Mouse (Mus musculus): Measurements from ENCODE around the gene Rps2. TPM values are rescaled to one million over a fixed set of nuclear protein-coding genes. Genes with fewer than 3 reads are reported as not detected.
"Not testable (repeated sequence)": the region's sequence is repeated elsewhere in the genome, so short reads cannot be mapped to it uniquely, and the experiment has no call there.

Gene Rps2
- 753 and 774 TPM in 2 replicates for polyA plus RNA-seq (2015; fragmentation: Nextera tagmentation; extraction: Ambion mirVana)

DNA sequence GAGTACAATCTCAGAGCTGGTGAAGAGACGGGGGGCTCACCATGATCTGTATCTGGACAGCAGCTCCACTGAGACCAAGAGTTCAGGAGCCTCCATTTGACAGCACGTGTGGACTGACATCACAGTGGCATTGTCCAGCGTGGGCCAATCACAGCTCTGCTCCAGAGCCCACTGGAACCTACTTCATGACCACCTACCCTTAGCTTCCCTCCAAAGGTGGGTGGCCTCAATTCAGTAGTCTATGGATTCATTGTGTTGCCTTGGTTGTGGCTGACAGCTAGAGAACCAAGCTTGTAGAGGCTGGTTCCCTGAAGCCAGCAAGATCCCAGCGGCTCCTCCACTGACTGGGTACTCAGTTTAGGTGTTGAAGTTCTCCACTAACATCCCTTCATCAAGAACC lies at the start of gene Rps2, which contains the start of gene Rnf151:
Gene Rps2 (plus strand): TSS at position 174 of the 400 bp plus-strand sequence.
Gene Rnf151 (minus strand): TSS at position 121 of the 400 bp plus-strand sequence.
- no peaks in the 10 kb centered on the region for H3K27me3 ChIP-seq
- ATAC-seq (ENCODE audit: low FRiP score, low read depth) = no peak
- H3K36me3 ChIP-seq = peaks cover 20% of the 10 kb centered on the region
- H3K4me2 ChIP-seq = peak within 1 kb of the TSS; percentile 70
- H3K27ac ChIP-seq (replicated peaks) = no peak within 1 kb of the TSS
- H3K9ac ChIP-seq = peak within 1 kb of the TSS; percentile 97; the same call in 1 of the 2 replicates
- H3K4me3 ChIP-seq = peak within 1 kb of the TSS; percentile 93
- no peaks in the 10 kb centered on the region for H3K9me3 ChIP-seq
- H3K4me1 ChIP-seq (replicated peaks) = peaks cover 32% of the 10 kb centered on the region
- 83% methylated on average over 4 of the region's 4 CpGs for WGBS

- not testable (repeated sequence) for H3K36me3 ChIP-seq, H3K9me3 ChIP-seq, H3K27me3 ChIP-seq
- H3K4me1 ChIP-seq (replicated peaks) = peaks cover 36% of the 10 kb centered on the region
- WGBS = 8% methylated on average over 15 of the region's 15 CpGs
- ATAC-seq (ENCODE audit: low FRiP score, low read depth) = peak; percentile 42
- H3K27ac ChIP-seq (replicated peaks) = peak overlapping the region; percentile 85
- H3K4me2 ChIP-seq = peak overlapping the region; percentile 73
- H3K4me3 ChIP-seq = peak overlapping the region; percentile 95
- H3K9ac ChIP-seq = peak overlapping the region; percentile 97
Measured at GRCm38 (mm10) chr17:24669214-24669544, 48.7 kb upstream of the Rps2 start.

GRCm38 (mm10) chr17:24669545-24670245 lies 48.2 kb upstream of the Rps2 start, which contains the start of gene Zfp598:
Gene Zfp598, plus strand, starts transcription at chr17:24669687.
- peak; percentile 97 for ATAC-seq (ENCODE audit: low FRiP score, low read depth)
- H3K36me3 ChIP-seq = no peaks in the 10 kb centered on the region
- peaks cover 36% of the 10 kb centered on the region for H3K4me1 ChIP-seq (replicated peaks)
- peak within 1 kb of the TSS; percentile 95 for H3K4me3 ChIP-seq
- H3K9me3 ChIP-seq = no peaks in the 10 kb centered on the region
- no peaks in the 10 kb centered on the region for H3K27me3 ChIP-seq
- H3K4me2 ChIP-seq = peak within 1 kb of the TSS; percentile 73
- peak within 1 kb of the TSS; percentile 97 for H3K9ac ChIP-seq
- under 1% methylated on average over 58 of the region's 80 CpGs for WGBS
- H3K27ac ChIP-seq (replicated peaks) = peak within 1 kb of the TSS; percentile 85

DNA sequence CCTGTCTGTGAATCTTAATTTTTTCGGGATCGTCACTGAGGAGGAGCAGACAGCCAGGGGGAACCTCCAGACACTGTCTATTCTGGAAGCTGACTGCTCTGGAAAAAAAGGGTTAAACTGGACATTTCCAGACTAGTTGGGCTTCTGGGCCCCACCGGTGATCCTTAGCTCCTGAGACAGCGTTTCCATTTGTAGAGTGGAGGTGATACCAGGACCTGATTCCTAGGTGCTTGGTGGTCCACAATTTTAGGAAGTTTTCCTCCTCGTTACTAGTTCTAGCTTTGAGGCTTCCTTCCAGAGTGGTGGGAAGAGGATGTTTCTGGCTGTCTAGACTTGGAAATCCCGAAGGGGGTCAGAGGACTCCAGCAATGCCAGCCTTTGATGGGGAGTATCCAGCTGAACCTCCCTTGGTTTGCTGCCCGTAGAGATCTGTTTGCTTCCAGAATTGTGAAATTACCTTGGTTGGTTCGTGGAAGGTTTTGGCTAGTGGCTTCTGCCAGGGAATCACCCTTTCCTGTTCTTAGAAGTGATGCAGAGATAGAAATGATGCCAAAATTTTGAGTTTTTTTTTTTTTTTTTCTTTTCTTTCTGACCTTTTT lies 47.6 kb upstream of the Rps2 start:
- WGBS = 13% methylated on average over 8 of the region's 8 CpGs
- Histone ChIP-seq H3K27ac (replicated peaks) (peak overlapping the region; percentile 85), H3K9me3 (no peaks in the 10 kb centered on the region), H3K4me3 (peak overlapping the region; percentile 95), H3K9ac (peak overlapping the region; percentile 97), H3K27me3 (no peaks in the 10 kb centered on the region), H3K36me3 (no peaks in the 10 kb centered on the region), H3K4me1 (replicated peaks) (peaks cover 36% of the 10 kb centered on the region), H3K4me2 (peak overlapping the region; percentile 73)
- ATAC-seq (ENCODE audit: low FRiP score, low read depth) = no peak

- H3K4me3 ChIP-seq = no peak overlapping the region
- no peaks in the 10 kb centered on the region for H3K36me3 ChIP-seq
- no peak overlapping the region for H3K27ac ChIP-seq (replicated peaks)
- H3K9ac ChIP-seq = 0 out of 2 replicates have a peak overlapping the region, but pooled peaks have one; percentile 97
- no peaks in the 10 kb centered on the region for H3K27me3 ChIP-seq
- H3K4me2 ChIP-seq = peak overlapping the region; percentile 73
- H3K9me3 ChIP-seq = no peaks in the 10 kb centered on the region
- ATAC-seq (ENCODE audit: low FRiP score, low read depth) = no peak
- WGBS = 79% methylated on average over 5 of the region's 5 CpGs
- H3K4me1 ChIP-seq (replicated peaks) = peaks cover 36% of the 10 kb centered on the region
Measured at GRCm38 (mm10) chr17:24671346-24671745, 46.6 kb upstream of the Rps2 start.

DNA sequence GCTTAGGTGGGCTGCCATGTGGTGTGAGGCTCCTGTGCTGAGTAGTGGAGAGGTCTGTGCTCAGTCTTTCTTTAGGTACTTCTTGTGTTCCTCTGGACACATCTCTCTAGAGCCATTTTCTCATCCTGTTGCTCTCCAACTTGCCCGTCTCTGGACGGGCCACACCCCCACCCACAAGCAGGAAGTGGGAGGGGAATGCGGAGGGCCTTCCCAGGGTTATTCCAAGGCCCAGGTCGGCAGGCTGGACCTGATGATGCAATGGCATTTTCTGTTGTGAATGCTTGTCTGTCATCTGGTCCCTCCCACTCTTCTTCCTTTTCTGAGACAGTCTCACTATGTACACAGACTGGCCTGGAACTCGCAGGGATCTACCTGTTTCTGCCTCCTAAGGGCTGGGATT lies 45.8 kb upstream of the Rps2 start:
- no peaks in the 10 kb centered on the region for H3K9me3 ChIP-seq
- H3K27ac ChIP-seq (replicated peaks) = no peak overlapping the region
- ATAC-seq (ENCODE audit: low FRiP score, low read depth) = no peak
- H3K36me3 ChIP-seq = 0 out of 2 replicates have a peak, but pooled peaks cover 8% of the 10 kb centered on the region
- 32% methylated on average over 5 of the region's 5 CpGs for WGBS
- H3K27me3 ChIP-seq = no peaks in the 10 kb centered on the region
- H3K4me3 ChIP-seq = no peak overlapping the region
- no peak overlapping the region for H3K9ac ChIP-seq
- H3K4me1 ChIP-seq (replicated peaks) = peaks cover 36% of the 10 kb centered on the region
- peak overlapping the region; percentile 5; the same call in 1 of the 2 replicates for H3K4me2 ChIP-seq

GRCm38 (mm10) chr17:24674277-24674676 lies 43.6 kb upstream of the Rps2 start:
- H3K4me2 ChIP-seq = no peak overlapping the region
- H3K9me3 ChIP-seq = no peaks in the 10 kb centered on the region
- no peak overlapping the region for H3K27ac ChIP-seq (replicated peaks)
- H3K27me3 ChIP-seq = no peaks in the 10 kb centered on the region
- H3K4me3 ChIP-seq = no peak overlapping the region
- WGBS = 87% methylated on average over 7 of the region's 7 CpGs
- peaks cover 28% of the 10 kb centered on the region for H3K36me3 ChIP-seq
- ATAC-seq (ENCODE audit: low FRiP score, low read depth) = no peak
- H3K9ac ChIP-seq = no peak overlapping the region
- peaks cover 28% of the 10 kb centered on the region for H3K4me1 ChIP-seq (replicated peaks)

GRCm38 (mm10) chr17:24676187-24676586 lies 41.7 kb upstream of the Rps2 start:
- no peak for ATAC-seq (ENCODE audit: low FRiP score, low read depth)
- Histone ChIP-seq H3K27ac (replicated peaks) (no peak overlapping the region), H3K4me3 (no peak overlapping the region), H3K27me3 (no peaks in the 10 kb centered on the region), H3K4me1 (replicated peaks) (peaks cover 18% of the 10 kb centered on the region), H3K9me3 (no peaks in the 10 kb centered on the region), H3K36me3 (peaks cover 40% of the 10 kb centered on the region), H3K4me2 (no peak overlapping the region), H3K9ac (no peak overlapping the region)
- WGBS = 61% methylated on average over 2 of the region's 2 CpGs

DNA sequence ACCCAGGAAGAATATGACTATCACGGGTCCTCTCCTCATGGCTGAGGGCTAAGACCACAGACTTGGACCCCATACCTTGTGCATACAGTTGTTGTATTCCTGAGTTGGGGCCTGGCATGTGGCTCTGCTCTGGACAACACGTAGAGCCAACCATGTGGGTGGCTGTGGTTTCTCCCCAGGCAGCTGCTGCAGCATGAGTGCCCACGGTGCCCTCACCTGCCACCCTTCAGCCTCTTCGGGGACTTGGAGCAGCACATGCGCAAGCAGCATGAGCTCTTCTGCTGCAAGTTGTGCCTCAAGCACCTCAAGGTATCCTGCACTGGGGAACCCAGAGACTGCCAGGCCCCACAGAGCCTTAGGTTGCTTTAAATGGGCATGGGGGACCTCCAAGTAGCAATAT lies 41.0 kb upstream of the Rps2 start:
- WGBS = 93% methylated on average over 5 of the region's 5 CpGs
- no peak overlapping the region for H3K4me3 ChIP-seq
- no peak overlapping the region for H3K27ac ChIP-seq (replicated peaks)
- no peak overlapping the region for H3K9ac ChIP-seq
- no peaks in the 10 kb centered on the region for H3K9me3 ChIP-seq
- no peak overlapping the region for H3K4me2 ChIP-seq
- no peaks in the 10 kb centered on the region for H3K27me3 ChIP-seq
- ATAC-seq (ENCODE audit: low FRiP score, low read depth) = no peak
- H3K36me3 ChIP-seq = peaks cover 46% of the 10 kb centered on the region
- peaks cover 11% of the 10 kb centered on the region for H3K4me1 ChIP-seq (replicated peaks)

DNA sequence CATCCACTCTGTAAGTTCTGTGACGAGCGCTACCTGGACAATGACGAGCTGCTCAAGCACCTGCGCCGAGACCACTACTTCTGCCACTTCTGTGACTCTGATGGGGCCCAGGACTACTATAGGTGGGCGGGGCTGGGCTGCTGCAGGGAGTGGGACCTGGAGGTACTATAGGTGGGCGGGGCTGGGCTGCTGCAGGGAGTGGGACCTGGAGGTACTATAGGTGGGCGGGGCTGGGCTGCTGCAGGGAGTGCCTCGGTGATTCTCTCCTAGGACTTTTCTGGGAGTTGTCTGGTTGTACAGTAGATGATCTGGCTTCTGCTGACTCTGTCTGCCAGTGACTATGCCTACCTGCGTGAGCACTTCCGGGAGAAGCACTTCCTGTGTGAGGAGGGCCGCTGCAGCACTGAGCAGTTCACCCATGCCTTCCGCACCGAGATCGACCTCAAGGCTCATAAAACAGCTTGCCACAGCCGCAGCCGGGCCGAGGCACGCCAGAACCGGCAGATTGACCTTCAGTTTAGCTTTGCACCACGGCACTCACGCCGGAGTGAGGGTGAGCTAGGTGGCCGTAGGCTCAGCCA lies 40.3 kb upstream of the Rps2 start:
- Histone ChIP-seq H3K27me3 (no peaks in the 10 kb centered on the region), H3K9me3 (no peaks in the 10 kb centered on the region), H3K9ac (no peak overlapping the region), H3K4me3 (no peak overlapping the region), H3K27ac (replicated peaks) (no peak overlapping the region), H3K4me1 (replicated peaks) (peaks cover 4% of the 10 kb centered on the region; the same call in 1 of the 2 replicates), H3K36me3 (peaks cover 48% of the 10 kb centered on the region), H3K4me2 (no peak overlapping the region)
- no peak for ATAC-seq (ENCODE audit: low FRiP score, low read depth)
- WGBS = 93% methylated on average over 24 of the region's 24 CpGs

DNA sequence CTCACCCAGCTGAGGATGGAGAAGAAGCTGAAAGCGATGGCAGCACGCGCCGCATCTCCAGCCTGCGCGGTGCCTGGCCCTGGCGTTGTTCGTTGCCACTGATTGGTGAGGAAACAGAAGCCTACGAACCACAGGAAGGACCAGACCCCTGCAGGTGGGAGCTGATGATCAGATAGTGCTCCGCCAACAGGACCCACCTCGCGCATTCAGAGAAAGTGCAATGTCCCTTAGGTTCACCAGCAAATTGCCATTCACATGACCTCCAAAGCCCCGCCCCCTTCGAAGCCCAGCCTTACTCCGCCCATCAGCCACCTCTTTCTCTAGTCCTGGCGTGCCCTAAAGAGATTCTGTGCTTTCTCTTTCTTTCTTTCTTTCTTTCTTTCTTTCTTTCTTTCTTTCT lies 31.4 kb upstream of the Rps2 start:
- no peak overlapping the region for H3K4me3 ChIP-seq
- no peak overlapping the region for H3K9ac ChIP-seq
- H3K4me2 ChIP-seq = 0 out of 2 replicates have a peak overlapping the region, but pooled peaks have one; percentile 14
- WGBS = 32% methylated on average over 16 of the region's 16 CpGs
- H3K36me3 ChIP-seq = peaks cover 5% of the 10 kb centered on the region
- H3K4me1 ChIP-seq (replicated peaks) = peaks cover 36% of the 10 kb centered on the region
- H3K9me3 ChIP-seq = no peaks in the 10 kb centered on the region
- H3K27ac ChIP-seq (replicated peaks) = no peak overlapping the region
- H3K27me3 ChIP-seq = peaks cover 7% of the 10 kb centered on the region
- ATAC-seq (ENCODE audit: low FRiP score, low read depth) = no peak

DNA sequence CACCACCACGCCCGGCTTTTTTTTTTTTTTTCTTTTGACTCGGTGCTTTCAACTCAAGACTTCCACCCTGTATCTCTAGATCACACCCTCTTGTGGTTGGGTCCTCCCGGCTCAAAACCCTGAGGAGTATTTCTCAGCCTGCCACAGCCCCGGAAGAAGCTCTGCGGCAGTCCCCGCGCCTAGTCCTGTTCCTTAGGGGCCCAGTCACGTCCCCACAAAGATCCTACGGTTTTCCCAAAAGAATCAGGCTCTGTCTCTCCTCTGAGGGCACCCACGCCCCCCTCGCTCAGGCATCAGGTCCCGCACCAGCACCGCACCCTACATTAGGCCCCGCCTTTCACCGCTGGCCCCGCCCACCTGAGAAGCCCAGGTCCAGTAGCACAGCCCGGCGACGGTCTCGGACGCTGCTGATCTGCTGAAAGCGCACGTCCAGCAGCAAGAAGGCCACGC lies 30.7 kb upstream of the Rps2 start:
- H3K4me2 ChIP-seq = peak overlapping the region; percentile 58
- H3K27me3 ChIP-seq = peaks cover 7% of the 10 kb centered on the region
- no peak for ATAC-seq (ENCODE audit: low FRiP score, low read depth)
- H3K4me3 ChIP-seq = peak overlapping the region; percentile 66
- peak overlapping the region; percentile 3; the same call in 1 of the 2 replicates for H3K9ac ChIP-seq
- WGBS = 3% methylated on average over 25 of the region's 25 CpGs
- peaks cover 3% of the 10 kb centered on the region; the same call in 1 of the 2 replicates for H3K36me3 ChIP-seq
- no peaks in the 10 kb centered on the region for H3K9me3 ChIP-seq
- peaks cover 41% of the 10 kb centered on the region for H3K4me1 ChIP-seq (replicated peaks)
- H3K27ac ChIP-seq (replicated peaks) = no peak overlapping the region

All from hindbrain, embryonic 15.5 days (tissue).